Mouse (Mus musculus) ES-E14 (cell line): ENCODE data around the gene 4930503B20Rik.

Source experiments
- CHD2 ChIP-seq: IDR thresholded peaks from 2 replicates; pipeline ENCODE4 v1.6.1; 2014; ENCODE audit warnings: mild to moderate bottlenecking, low read depth, low read length, inconsistent platforms
- MAFK ChIP-seq: IDR thresholded peaks from 2 replicates; pipeline ENCODE4 v1.6.1; 2014; ENCODE audit warnings: mild to moderate bottlenecking, low read depth, low read length, inconsistent platforms; ENCODE audit not compliant: insufficient read depth
- ZC3H11A ChIP-seq: IDR thresholded peaks from 2 replicates; pipeline ENCODE4 v1.6.1; 2012; ENCODE audit warnings: low read depth, mild to moderate bottlenecking, inconsistent platforms, low read length, borderline replicate concordance

GRCm38 (mm10) chr3:146617946-146618345 lies 33.2 kb downstream of the 4930503B20Rik start:
- no peak for TF ChIP-seq CHD2
- TF ChIP-seq ZC3H11A = no peak
- no peak for TF ChIP-seq MAFK
